Mouse (Mus musculus) forebrain, embryonic 13.5 days (tissue): ENCODE data around the gene D630003M21Rik. TPM values are rescaled to one million over a fixed set of nuclear protein-coding genes. Genes with fewer than 3 reads are reported as not detected.

Experiments
- ATAC-seq: fragments of 200-750 bp; cut with Nextera tagmentation; 2 replicates; pipeline ENCODE4 v1.8.0; 2017
- H3K27ac ChIP-seq: fragments of 300-500 bp; sonication (generic); 2 replicates; pipeline ENCODE4 v1.5.1; 2015; ENCODE audit warnings: inconsistent platforms, mild to moderate bottlenecking, moderate library complexity
- H3K27me3 ChIP-seq: fragments of 300-500 bp; sonication (generic); 2 replicates; pipeline ENCODE4 v1.6.1; 2015; ENCODE audit warnings: mild to moderate bottlenecking, inconsistent platforms
- H3K36me3 ChIP-seq: fragments of 300-500 bp; sonication (generic); 2 replicates; pipeline ENCODE4 v1.6.1; 2015; ENCODE audit warnings: mild to moderate bottlenecking, inconsistent platforms; ENCODE audit not compliant: poor library complexity, severe bottlenecking
- H3K4me1 ChIP-seq: fragments of 300-500 bp; sonication (generic); 2 replicates; pipeline ENCODE4 v1.6.1; 2015; ENCODE audit warnings: inconsistent platforms
- H3K4me2 ChIP-seq: fragments of 300-500 bp; sonication (generic); 2 replicates; pipeline ENCODE4 v1.6.1; 2015; ENCODE audit warnings: inconsistent platforms, mild to moderate bottlenecking, moderate library complexity
- H3K4me3 ChIP-seq: fragments of 300-500 bp; sonication (generic); 2 replicates; pipeline ENCODE4 v1.5.1; 2015; ENCODE audit warnings: mild to moderate bottlenecking, inconsistent platforms
- H3K9ac ChIP-seq: fragments of 300-500 bp; sonication (generic); 2 replicates; pipeline ENCODE4 v1.6.1; 2015; ENCODE audit warnings: mild to moderate bottlenecking, inconsistent platforms
- H3K9me3 ChIP-seq: fragments of 300-500 bp; sonication (generic); replicated peaks from 2 replicates; pipeline ENCODE4 v1.6.1; 2016; ENCODE audit warnings: inconsistent platforms
- WGBS: fragments of 180-500 bp; shearing (Covaris S2); methylation state at CpG from one replicate; pipeline ENCODE4 v1.1.7; 2015; 5-methylcytosine and 5-hydroxymethylcytosine counted together
- polyA plus RNA-seq: library from polyadenylated mRNA; unstranded; fragments of >200 nt; fragmentation: Nextera tagmentation; extraction: Ambion mirVana; gene quantifications from 2 replicates; pipeline ENCODE4 v1.2.1, GENCODE M21; 2015

The D630003M21Rik gene
- polyA plus RNA-seq, 1 experiment from 2014 or later, result 2.3 TPM

DNA sequence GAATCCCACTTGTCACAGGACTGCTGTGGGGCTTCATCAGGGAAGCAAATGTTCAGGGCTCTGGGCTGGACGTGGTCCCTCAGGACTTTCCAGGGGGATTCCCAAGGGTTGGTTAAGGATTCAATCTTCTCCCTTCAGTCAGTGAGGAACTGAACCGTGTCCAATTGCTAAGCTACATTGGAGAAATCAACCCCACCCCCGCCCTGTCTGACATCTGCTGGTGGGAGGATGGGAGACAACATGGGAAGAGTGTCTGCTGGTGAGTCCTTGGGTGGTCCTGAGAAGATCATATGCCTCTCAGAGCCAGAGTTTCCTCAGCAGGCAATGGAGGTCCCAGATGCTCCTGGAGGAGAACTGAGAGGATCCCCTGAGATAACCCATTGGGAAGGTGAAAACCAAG lies 3.4 kb upstream of the D630003M21Rik start:
- Histone ChIP-seq H3K27ac (no peak overlapping the region), H3K9ac (no peak overlapping the region), H3K4me1 (peaks cover 16% of the 10 kb centered on the region), H3K4me3 (no peak overlapping the region), H3K9me3 (no peaks in the 10 kb centered on the region), H3K36me3 (no peaks in the 10 kb centered on the region), H3K27me3 (no peaks in the 10 kb centered on the region), H3K4me2 (no peak overlapping the region)
- WGBS, result 74% methylated on average over 3 of the region's 3 CpGs
- no peak for ATAC-seq

GRCm38 (mm10) chr2:158231071-158231470 lies 2.0 kb upstream of the D630003M21Rik start:
- H3K9me3 ChIP-seq, result no peaks in the 10 kb centered on the region
- WGBS, result 31% methylated on average over 5 of the region's 5 CpGs
- peaks cover 16% of the 10 kb centered on the region for H3K4me1 ChIP-seq
- H3K9ac ChIP-seq, result no peak overlapping the region
- no peaks in the 10 kb centered on the region for H3K27me3 ChIP-seq
- H3K4me3 ChIP-seq, result no peak overlapping the region
- no peaks in the 10 kb centered on the region for H3K36me3 ChIP-seq
- no peak overlapping the region for H3K27ac ChIP-seq
- ATAC-seq, result no peak
- H3K4me2 ChIP-seq, result no peak overlapping the region

DNA sequence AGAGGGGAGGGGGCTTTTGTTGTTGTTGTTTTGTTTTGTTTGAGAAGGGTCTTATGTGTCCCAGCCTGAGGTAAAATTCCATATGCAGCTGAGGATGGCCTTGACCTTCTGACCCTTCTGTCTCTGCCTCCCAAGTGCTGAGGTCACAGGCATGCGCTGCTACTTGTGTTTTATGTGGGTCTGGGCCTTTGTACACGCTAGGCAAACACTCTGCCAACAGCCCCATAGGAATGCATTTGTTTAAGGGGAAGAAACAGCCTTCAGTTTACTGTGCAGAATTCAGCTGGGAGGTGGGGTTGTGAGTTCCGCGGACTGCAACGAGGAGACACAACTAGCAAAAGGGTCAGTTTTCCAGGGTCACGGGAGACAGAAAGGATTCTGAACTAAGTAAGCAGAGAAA lies 1.6 kb upstream of the D630003M21Rik start:
- Histone ChIP-seq H3K27me3 (no peaks in the 10 kb centered on the region), H3K4me2 (no peak overlapping the region), H3K4me3 (no peak overlapping the region), H3K36me3 (no peaks in the 10 kb centered on the region), H3K4me1 (peaks cover 16% of the 10 kb centered on the region), H3K9me3 (no peaks in the 10 kb centered on the region), H3K9ac (no peak overlapping the region), H3K27ac (no peak overlapping the region)
- ATAC-seq, result no peak
- WGBS, result 30% methylated on average over 6 of the region's 6 CpGs

DNA sequence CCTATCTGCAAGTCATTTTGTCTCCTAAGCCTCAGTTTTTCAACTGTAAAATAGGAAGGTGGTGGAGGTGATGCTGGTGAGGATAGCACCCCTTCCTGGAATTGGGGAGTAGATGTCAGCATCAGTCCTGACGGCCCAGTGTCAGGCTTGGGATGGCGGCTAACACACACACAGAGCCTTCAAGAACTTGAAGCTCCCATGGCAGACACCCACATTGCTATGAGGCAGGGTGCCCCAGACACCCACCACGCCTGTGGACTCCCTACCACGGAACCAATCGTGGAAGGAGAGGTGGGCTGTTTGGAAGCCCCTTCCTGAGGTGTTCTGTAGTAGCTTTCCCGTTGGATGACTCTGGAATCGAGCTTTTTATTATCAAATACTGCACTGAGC lies 476 bp upstream of the D630003M21Rik start:
- peak overlapping the region; percentile 73 for H3K9ac ChIP-seq
- peak overlapping the region; percentile 78 for H3K4me2 ChIP-seq
- H3K4me3 ChIP-seq, result peak overlapping the region; percentile 45
- 28% methylated on average over 7 of the region's 7 CpGs for WGBS
- no peak overlapping the region for H3K27ac ChIP-seq
- H3K9me3 ChIP-seq, result no peaks in the 10 kb centered on the region
- H3K4me1 ChIP-seq, result peaks cover 16% of the 10 kb centered on the region
- ATAC-seq, result peak; percentile 14
- H3K27me3 ChIP-seq, result no peaks in the 10 kb centered on the region
- H3K36me3 ChIP-seq, result no peaks in the 10 kb centered on the region

- no peak for ATAC-seq
- H3K9me3 ChIP-seq, result no peaks in the 10 kb centered on the region
- H3K9ac ChIP-seq, result no peak overlapping the region
- WGBS, result 76% methylated on average over 5 of the region's 5 CpGs
- peaks cover 12% of the 10 kb centered on the region for H3K4me1 ChIP-seq
- no peaks in the 10 kb centered on the region for H3K27me3 ChIP-seq
- no peak overlapping the region for H3K4me2 ChIP-seq
- H3K4me3 ChIP-seq, result no peak overlapping the region
- no peaks in the 10 kb centered on the region for H3K36me3 ChIP-seq
- H3K27ac ChIP-seq, result no peak overlapping the region
Measured at GRCm38 (mm10) chr2:158225301-158225700, 3.7 kb downstream of the D630003M21Rik start.

DNA sequence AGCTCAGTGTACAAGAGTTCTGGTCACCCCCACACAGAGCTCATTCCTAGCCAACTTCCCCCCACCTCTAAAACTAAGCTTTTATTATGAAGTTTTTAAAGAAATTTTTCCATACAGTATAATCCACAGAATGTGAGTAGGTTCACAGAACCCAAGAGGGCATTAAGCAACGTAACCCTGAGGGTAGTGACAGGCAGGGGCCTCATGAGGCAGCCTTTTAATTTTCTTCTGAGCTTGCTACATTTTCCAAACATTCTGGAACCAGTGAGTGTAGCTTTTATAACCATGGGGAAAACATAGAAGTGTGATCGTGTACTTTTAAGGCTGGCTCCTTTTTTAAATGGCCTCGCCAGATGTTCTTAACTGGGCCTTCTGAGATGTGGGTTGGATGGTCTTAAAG lies 5.5 kb downstream of the D630003M21Rik start:
- Histone ChIP-seq H3K27me3 (no peaks in the 10 kb centered on the region), H3K4me3 (no peak overlapping the region), H3K36me3 (no peaks in the 10 kb centered on the region), H3K4me2 (no peak overlapping the region), H3K4me1 (no peaks in the 10 kb centered on the region), H3K9me3 (no peaks in the 10 kb centered on the region), H3K9ac (no peak overlapping the region), H3K27ac (no peak overlapping the region)
- no peak for ATAC-seq
- WGBS, result 86% methylated on average over 3 of the region's 3 CpGs

GRCm38 (mm10) chr2:158222664-158223063 lies 6.4 kb downstream of the D630003M21Rik start:
- Histone ChIP-seq H3K27ac (no peak overlapping the region), H3K36me3 (no peaks in the 10 kb centered on the region), H3K4me2 (no peak overlapping the region), H3K4me1 (no peaks in the 10 kb centered on the region), H3K27me3 (no peaks in the 10 kb centered on the region), H3K9me3 (no peaks in the 10 kb centered on the region), H3K9ac (no peak overlapping the region), H3K4me3 (no peak overlapping the region)
- no peak for ATAC-seq
- 72% methylated on average over 4 of the region's 4 CpGs for WGBS

DNA sequence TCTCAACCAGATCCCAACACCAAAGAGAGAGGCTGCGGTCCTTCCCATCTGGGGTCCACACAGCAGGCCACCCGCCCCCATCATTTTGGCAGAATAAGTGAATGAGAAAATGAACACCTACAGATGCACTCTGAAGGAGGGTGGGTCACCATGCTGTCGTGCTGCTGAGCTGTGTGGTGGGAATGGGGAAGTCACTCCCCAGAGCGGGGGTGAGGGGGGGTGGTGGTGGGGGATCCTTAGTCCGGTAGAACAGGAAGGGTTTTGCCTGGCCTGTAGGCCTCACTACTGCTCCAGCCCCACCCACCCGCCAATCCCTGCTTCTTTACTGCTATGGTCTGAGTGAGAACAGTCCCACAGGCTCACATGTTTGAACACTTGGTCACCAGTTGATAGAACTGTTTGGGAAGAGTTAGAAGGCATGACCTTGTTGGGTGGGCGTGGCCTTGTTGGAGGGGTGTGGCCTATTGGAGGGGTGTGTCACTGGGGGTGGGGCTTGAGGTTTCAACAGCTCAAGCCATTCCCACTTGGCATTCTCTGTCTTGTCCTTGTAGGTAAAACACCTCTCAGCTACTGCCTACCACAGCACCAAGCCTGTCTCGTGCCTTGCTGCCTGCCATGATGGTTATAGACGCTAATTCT lies 7.5 kb downstream of the D630003M21Rik start:
- Histone ChIP-seq H3K36me3 (no peaks in the 10 kb centered on the region), H3K27ac (no peak overlapping the region), H3K27me3 (no peaks in the 10 kb centered on the region), H3K4me2 (no peak overlapping the region), H3K9me3 (no peaks in the 10 kb centered on the region), H3K4me1 (no peaks in the 10 kb centered on the region), H3K9ac (no peak overlapping the region), H3K4me3 (no peak overlapping the region)
- ATAC-seq, result no peak
- 93% methylated on average over 9 of the region's 9 CpGs for WGBS

DNA sequence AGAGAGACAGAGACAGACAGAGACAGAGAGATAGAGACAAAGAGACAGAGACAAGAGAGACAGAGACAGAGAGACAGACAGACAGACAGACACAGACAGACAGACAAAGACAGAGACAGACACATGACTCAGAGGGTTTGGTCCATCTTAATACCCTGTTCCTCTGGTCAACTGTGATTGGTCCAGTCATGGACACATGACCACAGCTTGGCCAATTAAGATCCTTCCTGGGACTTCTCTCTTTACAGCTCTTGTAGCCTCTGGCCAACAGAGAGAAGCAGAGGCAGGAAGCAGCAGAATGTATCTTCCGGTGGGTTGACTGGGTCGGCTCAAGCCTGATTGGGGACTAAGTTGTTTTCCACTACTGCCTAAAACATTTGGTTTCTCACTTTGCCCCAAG lies 9.5 kb downstream of the D630003M21Rik start:
- WGBS, result 98% methylated on average over 2 of the region's 2 CpGs
- Histone ChIP-seq H3K27ac (no peak overlapping the region), H3K36me3 (no peaks in the 10 kb centered on the region), H3K4me2 (no peak overlapping the region), H3K9me3 (no peaks in the 10 kb centered on the region), H3K27me3 (no peaks in the 10 kb centered on the region), H3K4me1 (0 out of 2 replicates have a peak, but pooled peaks cover 4% of the 10 kb centered on the region), H3K4me3 (no peak overlapping the region), H3K9ac (no peak overlapping the region)
- ATAC-seq, result no peak

- Histone ChIP-seq H3K4me1 (0 out of 2 replicates have a peak, but pooled peaks cover 5% of the 10 kb centered on the region), H3K36me3 (no peaks in the 10 kb centered on the region), H3K9me3 (no peaks in the 10 kb centered on the region), H3K27me3 (no peaks in the 10 kb centered on the region), H3K4me3 (no peak overlapping the region), H3K4me2 (no peak overlapping the region), H3K9ac (no peak overlapping the region), H3K27ac (no peak overlapping the region)
- WGBS, result 90% methylated on average over 8 of the region's 8 CpGs
- no peak for ATAC-seq
Measured at GRCm38 (mm10) chr2:158216510-158216909, 12.5 kb downstream of the D630003M21Rik start.

- Histone ChIP-seq H3K4me3 (no peak overlapping the region), H3K4me2 (no peak overlapping the region), H3K27me3 (no peaks in the 10 kb centered on the region), H3K4me1 (peaks cover 9% of the 10 kb centered on the region; the same call in 1 of the 2 replicates), H3K9ac (no peak overlapping the region), H3K36me3 (no peaks in the 10 kb centered on the region), H3K27ac (no peak overlapping the region), H3K9me3 (no peaks in the 10 kb centered on the region)
- 68% methylated on average over 9 of the region's 9 CpGs for WGBS
- 0 out of 2 replicates have a peak, but pooled peaks have one; percentile 19 for ATAC-seq
Measured at GRCm38 (mm10) chr2:158215283-158216117, 13.5 kb downstream of the D630003M21Rik start.

DNA sequence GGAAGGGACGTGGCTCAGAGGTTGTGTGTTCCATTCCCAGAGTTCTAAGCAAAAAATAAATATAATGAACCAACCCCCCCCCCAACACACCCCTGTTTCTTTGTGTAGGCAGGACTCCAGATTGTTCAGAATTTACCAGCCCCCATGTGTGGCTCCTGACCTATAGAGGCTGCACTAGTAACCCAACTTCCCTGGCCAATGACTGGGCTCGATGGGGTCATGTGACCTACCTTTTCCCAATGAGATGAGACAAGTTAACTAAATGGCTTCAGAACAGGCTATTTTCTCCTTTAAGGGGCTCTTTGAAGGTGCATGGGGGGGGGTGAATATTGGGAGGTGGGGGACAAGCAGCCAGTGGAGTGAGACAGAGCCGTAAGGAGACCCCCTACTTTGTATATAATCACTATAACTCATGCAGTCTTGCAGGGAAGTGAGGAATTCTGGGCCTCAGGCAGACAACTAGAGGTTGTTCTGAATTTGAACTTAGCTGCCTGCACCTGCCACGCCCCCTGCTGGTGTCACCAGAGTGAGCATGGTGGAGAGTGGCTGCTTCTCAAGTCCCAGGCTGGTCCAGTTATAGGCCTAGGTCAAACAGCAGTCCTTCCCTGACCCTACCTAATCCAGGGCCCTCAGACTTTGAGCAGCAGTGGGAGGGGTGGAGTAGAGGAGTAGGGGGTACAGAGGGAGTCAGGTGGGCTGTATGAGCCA lies 17.1 kb downstream of the D630003M21Rik start:
- H3K4me2 ChIP-seq, result no peak overlapping the region
- H3K9ac ChIP-seq, result no peak overlapping the region
- H3K36me3 ChIP-seq, result no peaks in the 10 kb centered on the region
- peaks cover 9% of the 10 kb centered on the region; the same call in 1 of the 2 replicates for H3K4me1 ChIP-seq
- H3K9me3 ChIP-seq, result no peaks in the 10 kb centered on the region
- H3K4me3 ChIP-seq, result no peak overlapping the region
- no peak overlapping the region for H3K27ac ChIP-seq
- H3K27me3 ChIP-seq, result no peaks in the 10 kb centered on the region
- 68% methylated on average over 4 of the region's 4 CpGs for WGBS
- no peak for ATAC-seq
